Mouse (Mus musculus) G1E-ER4 (cell line): ENCODE measurements around the gene Gm16440. TPM values are rescaled to one million over a fixed set of nuclear protein-coding genes. Genes with fewer than 3 reads are reported as not detected.
"Not testable (repeated sequence)": the region's sequence is repeated elsewhere in the genome, so short reads cannot be mapped to it uniquely, and the experiment has no call there.

Experiments used
- GATA1 ChIP-seq: IDR thresholded peaks from one replicate; pipeline ENCODE4 v1.8.0; 2012; ENCODE audit warnings: low read length, inconsistent platforms
- polyA plus RNA-seq: library from polyadenylated mRNA; stranded (reverse); fragments of >175 nt; gene quantifications from 2 replicates; pipeline ENCODE4 v1.2.3, GENCODE M21; 2012

The Gm16440 gene
- not detected in 2 replicates for polyA plus RNA-seq

DNA sequence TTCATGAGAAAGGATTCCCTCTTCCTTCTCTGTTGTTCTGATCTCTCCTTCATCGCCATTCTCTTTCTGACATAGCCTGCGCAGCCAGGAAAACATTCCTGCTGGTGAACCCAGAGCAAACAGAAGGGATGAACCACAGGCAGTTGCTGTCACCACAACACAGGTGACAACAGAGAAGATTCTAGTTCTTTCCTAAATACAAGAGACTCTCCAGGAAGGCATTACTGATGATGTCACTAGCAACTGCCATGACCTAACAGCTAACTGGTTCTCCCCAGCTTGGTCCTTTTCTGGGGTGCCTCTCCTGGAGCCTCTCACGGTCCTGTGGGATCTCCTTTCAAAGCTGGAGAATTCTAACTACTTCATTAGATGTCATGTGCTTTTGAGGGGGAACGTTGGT is at the start of gene Gm16440:
TSS of gene Gm16440 (minus strand) at position 101 of the 400 bp plus-strand sequence.
- not testable (repeated sequence) for TF ChIP-seq GATA1

DNA sequence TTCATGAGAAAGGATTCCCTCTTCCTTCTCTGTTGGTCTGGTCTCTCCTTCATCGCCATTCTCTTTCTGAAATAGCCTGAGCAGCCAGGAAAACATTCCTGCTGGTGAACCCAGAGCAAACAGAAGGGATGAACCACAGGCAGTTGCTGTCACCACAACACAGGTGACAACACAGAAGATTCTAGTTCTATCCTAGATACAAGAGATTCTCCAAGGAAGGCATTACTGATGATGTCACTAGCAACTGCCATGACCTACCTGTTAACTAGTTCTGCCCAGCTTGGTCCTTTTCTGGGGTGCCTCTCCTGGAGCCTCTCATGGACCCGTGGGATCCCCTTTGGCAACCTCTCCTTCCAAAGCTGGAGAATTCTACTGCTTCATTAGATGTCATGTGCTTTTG is 22.3 kb upstream of the Gm16440 start, which contains the start of gene Gm3591:
TSS of gene Gm3591 (minus strand) at position 101 of the 400 bp plus-strand sequence.
- not testable (repeated sequence) for TF ChIP-seq GATA1

- not testable (repeated sequence) for TF ChIP-seq GATA1
Observed at GRCm38 (mm10) chr14:6343578-6343977, 46.5 kb downstream of the Gm16440 start, which contains the start of gene Gm3618. Gene Gm3618, minus strand, starts transcription at chr14:6343678.

Other genes with a start within 250 kb of the Gm16440 start
- gene Gm21560, start 171.0 kb downstream of the Gm16440 start, polyA plus RNA-seq, result not detected in 2 replicates
- gene Gm3411, start 103.1 kb downstream of the Gm16440 start, polyA plus RNA-seq, result not detected in 2 replicates
- gene Gm21103, start 85.5 kb downstream of the Gm16440 start, polyA plus RNA-seq, result not detected in 2 replicates
- not detected in 2 replicates for gene Gm3618, start 46.6 kb downstream of the Gm16440 start, polyA plus RNA-seq
- not detected in 2 replicates for gene Gm3591, start 22.2 kb upstream of the Gm16440 start, polyA plus RNA-seq
- gene Gm3594, start 54.3 kb upstream of the Gm16440 start, polyA plus RNA-seq, result not detected in 2 replicates
- not detected in 2 replicates for gene Gm8356, start 147.0 kb upstream of the Gm16440 start, polyA plus RNA-seq
- not detected in 2 replicates for gene Gm3629, start 200.3 kb upstream of the Gm16440 start, polyA plus RNA-seq
- not detected in 2 replicates for gene Gm3460, start 232.1 kb upstream of the Gm16440 start, polyA plus RNA-seq